Mouse (Mus musculus): ENCODE measurements around the gene Alg2.

DNA sequence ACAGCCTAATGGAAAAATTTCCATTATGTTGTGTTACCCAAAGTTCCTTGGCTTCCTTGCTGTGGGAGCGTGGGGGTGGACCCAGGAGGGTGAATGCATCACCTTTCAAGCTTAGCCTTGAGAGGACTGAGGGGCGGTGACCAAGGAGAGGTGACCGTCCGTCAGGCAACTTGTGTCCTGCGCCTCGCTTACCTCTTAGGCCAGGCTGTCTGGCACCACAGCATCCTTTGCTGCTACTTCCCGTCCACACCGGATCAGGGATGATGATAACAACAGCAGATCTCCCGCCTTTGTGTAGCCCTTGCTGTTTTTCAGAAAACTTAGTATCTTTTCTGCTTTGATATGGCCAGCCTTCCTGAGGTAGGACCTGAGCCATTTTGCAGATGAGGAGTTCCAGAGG, 6.4 kb upstream of the Alg2 start:
- no peak for TF ChIP-seq CTCF (IDR thresholded peaks at IDR 0.05; ENCODE audit: borderline replicate concordance, extremely low read depth, insufficient read depth, insufficient read length)
- TF ChIP-seq POLR2A (IDR thresholded peaks at IDR 0.05; ENCODE audit: borderline replicate concordance, extremely low read depth, insufficient read depth, insufficient read length, poor library complexity, severe bottlenecking) = no peak
